Comparison of ENCODE assay signal across 8 mouse cellular contexts in the genomic region with DNA sequence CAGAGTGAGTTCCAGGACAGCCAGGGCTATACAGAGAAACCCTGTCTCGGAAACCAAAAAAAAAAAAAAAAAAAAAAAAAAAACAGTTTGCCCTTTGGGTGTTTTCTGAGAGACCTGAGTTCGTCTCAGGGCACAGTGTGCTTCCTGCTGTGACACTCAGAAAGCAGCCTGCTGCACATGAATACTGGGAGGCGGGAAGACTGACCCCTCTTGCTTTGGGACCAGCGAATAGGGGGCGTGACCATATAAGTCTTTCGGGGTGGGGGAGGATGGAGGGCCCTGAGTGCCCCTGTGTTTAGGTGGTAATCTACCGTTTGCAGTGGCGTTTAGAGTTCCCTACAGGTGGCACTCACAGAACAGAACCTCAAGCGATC. TPM values are rescaled to one million over a fixed set of nuclear protein-coding genes. Genes with fewer than 3 reads are reported as not detected.
DNase-seq lines count a peak whose midpoint lies in the region; ATAC-seq and TF ChIP-seq lines count a peak whose summit lies in the region.

No protein-coding gene starts in this region.

- no peak overlapping the region for H3K9ac ChIP-seq in intestine, embryonic 14.5 days (ENCODE audit: low read length)

- no peaks in the 10 kb centered on the region for H3K9me3 ChIP-seq in intestine, embryonic 14.5 days (ENCODE audit: control insufficient read depth, low read length)

- H3K27me3 ChIP-seq in intestine, embryonic 14.5 days (replicated peaks; ENCODE audit: control insufficient read depth, insufficient read depth, low read length), result 0 out of 2 replicates have a peak, but pooled peaks cover 6% of the 10 kb centered on the region

- intact Hi-C loops in left cerebral cortex, adult 2 months (cut with DNase I), result no loop called here

- no peak overlapping the region for H3K27ac ChIP-seq in left cerebral cortex, adult 2 months
- H3K27ac ChIP-seq in cortical plate, adult 2 months (ENCODE audit: insufficient read depth, low read length), result no peak overlapping the region
- H3K27ac ChIP-seq in intestine, embryonic 14.5 days (ENCODE audit: low read depth), result no peak overlapping the region

- 11% methylated on average over 9 of the region's 9 CpGs for WGBS in intestine, embryonic 14.5 days

- H3K36me3 ChIP-seq in intestine, embryonic 14.5 days (ENCODE audit: control insufficient read depth, insufficient read depth, low read length), result no peaks in the 10 kb centered on the region

- no peak for TF ChIP-seq POLR2A in cortical plate, adult 2 months (IDR thresholded peaks at IDR 0.05; ENCODE audit: extremely low read depth, insufficient read depth, low read length)

- no peak for TF ChIP-seq CTCF in left cerebral cortex, adult 2 months (IDR thresholded peaks at IDR 0.05)
- TF ChIP-seq CTCF in cortical plate, adult 2 months (IDR thresholded peaks at IDR 0.05; ENCODE audit: extremely low read depth, insufficient read depth, low read length), result no peak

- H3K4me1 ChIP-seq in cortical plate, adult 2 months (ENCODE audit: control insufficient read depth, insufficient read depth, low read length), result peaks cover 2% of the 10 kb centered on the region; the same call in 1 of the 2 replicates
- peaks cover 3% of the 10 kb centered on the region for H3K4me1 ChIP-seq in intestine, embryonic 14.5 days (replicated peaks; ENCODE audit: control insufficient read depth, insufficient read depth, low read length)

- DNase-seq in left cerebral cortex, adult 2 months (ENCODE audit: extremely low spot score in 1 of 2, low spot score in 2 of 2), result no peak
- DNase-seq in left cerebral cortex, adult 18-20 months (ENCODE audit: low spot score in 2 of 2), result no peak
- no peak for DNase-seq in intestine, embryonic 14.5 days (ENCODE audit: low spot score)
- peak; percentile 20 for DNase-seq in naive thymus-derived CD4-positive, alpha-beta T cell, adult 2 months (ENCODE audit: low read depth)
- no peak for DNase-seq in gastrocnemius, postnatal 10 days
- DNase-seq in layer of hippocampus, postnatal 36 days, result no peak
- no peak for DNase-seq in frontal cortex, adult 2 months (ENCODE audit: extremely low spot score in 1 of 2, low spot score in 1 of 2)

- ATAC-seq in intestine, embryonic 14.5 days (replicated peaks; ENCODE audit: low FRiP score, low TSS enrichment, low read depth), result no peak

- H3K4me3 ChIP-seq in left cerebral cortex, adult 2 months, result peak overlapping the region; percentile 48
- H3K4me3 ChIP-seq in cortical plate, adult 2 months (ENCODE audit: insufficient read depth, low read length), result peak overlapping the region; percentile 72; the same call in 1 of the 2 replicates
- peak overlapping the region; percentile 49 for H3K4me3 ChIP-seq in intestine, embryonic 14.5 days (ENCODE audit: low read depth, low read length)

- H3K4me2 ChIP-seq in intestine, embryonic 14.5 days (ENCODE audit: low read length), result peak overlapping the region; percentile 78

RNA-seq across cellular contexts. Expression of a gene that starts 0.6 kb away (rescaled TPM):
- total RNA-seq in left cerebral cortex, adult 2 months (2021), result 100 to 1,000 TPM; 235 to 280 TPM
- 100 to 1,000 TPM; 239 to 243 TPM for total RNA-seq in left cerebral cortex, adult 18-20 months (2021)
- polyA plus RNA-seq in cortical plate, adult 2 months (2012; rRNA removed), result 144 and 148 TPM in 2 replicates
- polyA plus RNA-seq in intestine, embryonic 14.5 days (2014; fragmentation: Nextera tagmentation; extraction: Ambion mirVana), result 17.4 and 19.4 TPM in 2 replicates
- 10 to 100 TPM; 28.4 to 30.9 TPM for total RNA-seq in gastrocnemius, postnatal 10 days (2021)
- 100 to 1,000 TPM; 224 to 268 TPM for total RNA-seq in layer of hippocampus, postnatal 36 days (2021)
- 166 and 193 TPM in 2 replicates for polyA plus RNA-seq in frontal cortex, adult 2 months (2012; rRNA removed)

Comparison
In these comparisons a context has a peak if more than half of its experiments do, and no peak if none do; other contexts are left out.
1. RNA of a gene that starts 0.6 kb away (total RNA-seq): 235 to 280 TPM in left cerebral cortex, adult 2 months, 224 to 268 TPM in layer of hippocampus, postnatal 36 days and 239 to 243 TPM in left cerebral cortex, adult 18-20 months; 28.4 to 30.9 TPM in gastrocnemius, postnatal 10 days; every median in the first group is over 4 times any median in the second.
2. Peak in every context shown above with its lines, with median percentiles within 50 percentile points of each other: H3K4me3 ChIP-seq.